Comparison of ENCODE assay signal across 8 mouse cellular contexts in genomic region chr1:7397807-7398446, GRCm38 (mm10).
DNase-seq lines count a peak whose midpoint lies in the region; ATAC-seq lines count a peak whose summit lies in the region.

No protein-coding gene starts in this region.

- intact Hi-C loops in left cerebral cortex, postnatal 14 days (cut with DNase I): loop anchor here (5.0 kb wide), 1 partner anchor 139 kb away; no protein-coding TSS in a partner anchor

- ATAC-seq in intestine, embryonic 14.5 days (replicated peaks; ENCODE audit: low FRiP score, low TSS enrichment, low read depth): peak; percentile 96

- peak overlapping the region; percentile 54 for H3K9ac ChIP-seq in intestine, embryonic 14.5 days (ENCODE audit: low read length)

- no peaks in the 10 kb centered on the region for H3K36me3 ChIP-seq in intestine, embryonic 14.5 days (ENCODE audit: control insufficient read depth, insufficient read depth, low read length)

- WGBS in intestine, embryonic 14.5 days: under 1% methylated on average over 44 of the region's 46 CpGs

- H3K4me1 ChIP-seq in intestine, embryonic 14.5 days (replicated peaks; ENCODE audit: control insufficient read depth, insufficient read depth, low read length): no peaks in the 10 kb centered on the region

- H3K27me3 ChIP-seq in intestine, embryonic 14.5 days (replicated peaks; ENCODE audit: control insufficient read depth, insufficient read depth, low read length): no peaks in the 10 kb centered on the region

- no peaks in the 10 kb centered on the region for H3K9me3 ChIP-seq in intestine, embryonic 14.5 days (ENCODE audit: control insufficient read depth, low read length)

- peak overlapping the region; percentile 70 for H3K27ac ChIP-seq in intestine, embryonic 14.5 days (ENCODE audit: low read depth)

- H3K4me3 ChIP-seq in intestine, embryonic 14.5 days (ENCODE audit: low read depth, low read length): peak overlapping the region; percentile 75

- peak overlapping the region; percentile 61 for H3K4me2 ChIP-seq in intestine, embryonic 14.5 days (ENCODE audit: low read length)

- peak; percentile 94 to 96 for DNase-seq in adrenal gland, adult 18-20 months (ENCODE audit: low spot score in 2 of 2)
- peak; percentile 98 for DNase-seq in embryo, embryonic 11 days
- peak; percentile 95 for DNase-seq in gastrocnemius, postnatal 25 days
- peak; percentile 100 for DNase-seq in intestine, embryonic 14.5 days (ENCODE audit: low spot score)
- peak; percentile 98 to 99 for DNase-seq in left cerebral cortex, postnatal 14 days (ENCODE audit: low spot score in 2 of 2)
- DNase-seq in mesoderm, embryonic 11.5 days (ENCODE audit: low read depth, low spot score): peak; percentile 98
- DNase-seq in right cerebral cortex, postnatal 36 days (ENCODE audit: low spot score in 2 of 2): peak; percentile 98 to 99
- peak; percentile 100 for DNase-seq in yolk sac, embryonic 10.5 days (ENCODE audit: low spot score)

Comparison
In these comparisons a context has a peak if more than half of its experiments do, and no peak if none do; other contexts are left out.
1. Peak in every context shown above with its lines: DNase-seq, ATAC-seq, H3K4me3 ChIP-seq and H3K27ac ChIP-seq.